Mouse (Mus musculus) kidney, postnatal 0 days (tissue): ENCODE measurements around the gene Rab23. TPM values are rescaled to one million over a fixed set of nuclear protein-coding genes. Genes with fewer than 3 reads are reported as not detected.

Experiments used
- ATAC-seq: fragments of 200-750 bp; cut with Nextera tagmentation; replicated peaks from 2 replicates; pipeline ENCODE4 v1.8.0; 2017; ENCODE audit warnings: low read depth, moderate number of reproducible peaks, moderate TSS enrichment, moderate library complexity; ENCODE audit not compliant: low FRiP score
- DNase-seq: peaks from one replicate; pipeline ENCODE4 v3.0.0-alpha.2; 2016; ENCODE audit warnings: low spot score
- H3K27ac ChIP-seq: fragments of 300-500 bp; sonication (generic); 2 replicates; pipeline ENCODE4 v1.5.1; 2014; ENCODE audit warnings: mild to moderate bottlenecking
- H3K27me3 ChIP-seq: fragments of 300-500 bp; sonication (generic); 2 replicates; pipeline ENCODE4 v1.6.1; 2014; ENCODE audit warnings: low read length, mixed read lengths; ENCODE audit not compliant: insufficient read depth
- H3K36me3 ChIP-seq: fragments of 300-500 bp; sonication (generic); 2 replicates; pipeline ENCODE4 v1.6.1; 2014; ENCODE audit warnings: low read length, mixed read lengths; ENCODE audit not compliant: insufficient read depth
- H3K4me1 ChIP-seq: fragments of 300-500 bp; sonication (generic); replicated peaks from 2 replicates; pipeline ENCODE4 v1.6.1; 2014; ENCODE audit warnings: antibody characterized with exemption, low read length, mixed read lengths; ENCODE audit not compliant: insufficient read depth
- H3K4me2 ChIP-seq: fragments of 300-500 bp; sonication (generic); 2 replicates; pipeline ENCODE4 v1.6.1; 2014; ENCODE audit warnings: mild to moderate bottlenecking, low read length, moderate library complexity, mixed read lengths
- H3K4me3 ChIP-seq: fragments of 300-500 bp; sonication (generic); replicated peaks from 2 replicates; pipeline ENCODE4 v1.5.1; 2014; ENCODE audit warnings: low read depth, low read length
- H3K9ac ChIP-seq: fragments of 300-500 bp; sonication (generic); 2 replicates; pipeline ENCODE4 v1.6.1; 2014; ENCODE audit warnings: low read depth, low read length
- H3K9me3 ChIP-seq: fragments of 300-500 bp; sonication (generic); replicated peaks from 2 replicates; pipeline ENCODE4 v1.6.1; 2016; ENCODE audit warnings: low read length, inconsistent platforms, mixed read lengths
- CTCF ChIP-seq: IDR thresholded peaks from 2 replicates; pipeline ENCODE4 v1.5.1; 2016; ENCODE audit warnings: antibody characterized with exemption, low read depth, mild to moderate bottlenecking, moderate library complexity
- WGBS: fragments of 180-500 bp; shearing (Covaris S2); extraction: QIAGEN DNeasy Blood & Tissue Kit; methylation state at CpG from one replicate; pipeline ENCODE4 v1.1.7; 2014; 5-methylcytosine and 5-hydroxymethylcytosine counted together
- polyA plus RNA-seq: library from polyadenylated mRNA; unstranded; fragments of >200 nt; fragmentation: Nextera tagmentation; extraction: Ambion mirVana; gene quantifications from 2 replicates; pipeline ENCODE4 v1.2.1, GENCODE M21; 2015

Gene Rab23
- polyA plus RNA-seq, 1 experiment from 2014 or later = 17.9 TPM

GRCm38 (mm10) chr1:33751283-33751682, 31.6 kb downstream of the Rab23 start:
- WGBS = 92% methylated on average over 10 of the region's 10 CpGs
- no peak for ATAC-seq
- H3K4me2 ChIP-seq = no peak overlapping the region
- no peaks in the 10 kb centered on the region for H3K9me3 ChIP-seq
- DNase-seq = no peak
- H3K9ac ChIP-seq = no peak overlapping the region
- H3K27ac ChIP-seq = no peak overlapping the region
- H3K4me1 ChIP-seq = peaks cover 4% of the 10 kb centered on the region; the same call in 1 of the 2 replicates
- H3K4me3 ChIP-seq = no peak overlapping the region
- H3K36me3 ChIP-seq = 0 out of 2 replicates have a peak, but pooled peaks cover 7% of the 10 kb centered on the region
- H3K27me3 ChIP-seq = no peaks in the 10 kb centered on the region
- no peak for TF ChIP-seq CTCF

- Histone ChIP-seq H3K4me3 (no peak overlapping the region), H3K9ac (no peak overlapping the region), H3K9me3 (no peaks in the 10 kb centered on the region), H3K36me3 (no peaks in the 10 kb centered on the region), H3K27me3 (no peaks in the 10 kb centered on the region), H3K4me2 (peak overlapping the region; percentile 35), H3K4me1 (peaks cover 4% of the 10 kb centered on the region; the same call in 1 of the 2 replicates), H3K27ac (peak overlapping the region; percentile 80)
- no peak for TF ChIP-seq CTCF
- WGBS = 57% methylated on average over 17 of the region's 17 CpGs
- ATAC-seq = peak; percentile 23; the same call in 1 of the 2 replicates
- no peak for DNase-seq
These were observed 34.4 kb downstream of the Rab23 start for GRCm38 (mm10) chr1:33754089-33754488.

- 56% methylated on average over 21 of the region's 21 CpGs for WGBS
- DNase-seq = no peak
- TF ChIP-seq CTCF = no peak
- H3K9ac ChIP-seq = no peak overlapping the region
- no peaks in the 10 kb centered on the region for H3K9me3 ChIP-seq
- H3K4me3 ChIP-seq = no peak overlapping the region
- peaks cover 4% of the 10 kb centered on the region; the same call in 1 of the 2 replicates for H3K4me1 ChIP-seq
- 0 out of 2 replicates have a peak, but pooled peaks cover under 1% of the 10 kb centered on the region for H3K36me3 ChIP-seq
- peak; percentile 26; the same call in 1 of the 2 replicates for ATAC-seq
- no peaks in the 10 kb centered on the region for H3K27me3 ChIP-seq
- peak overlapping the region; percentile 28; the same call in 1 of the 2 replicates for H3K4me2 ChIP-seq
- peak overlapping the region; percentile 80 for H3K27ac ChIP-seq
These were observed 35.5 kb downstream of the Rab23 start for GRCm38 (mm10) chr1:33754965-33755735.

- 66% methylated on average over 7 of the region's 7 CpGs for WGBS
- H3K27ac ChIP-seq = peak overlapping the region; percentile 88; the same call in 1 of the 2 replicates
- TF ChIP-seq CTCF = no peak
These were observed 36.1 kb downstream of the Rab23 start for GRCm38 (mm10) chr1:33755799-33756198.

GRCm38 (mm10) chr1:33756258-33757032, 36.8 kb downstream of the Rab23 start:
- no peak for TF ChIP-seq CTCF
- no peak for ATAC-seq
- peak overlapping the region; percentile 75; the same call in 1 of the 2 replicates for H3K9ac ChIP-seq

More at GRCm38 (mm10) chr1:33755799-33756198, 36.1 kb downstream of the Rab23 start:
- H3K36me3 ChIP-seq = 0 out of 2 replicates have a peak, but pooled peaks cover 5% of the 10 kb centered on the region
- ATAC-seq = no peak
- no peak overlapping the region for H3K4me3 ChIP-seq
- no peak overlapping the region for H3K9ac ChIP-seq
- H3K4me2 ChIP-seq = peak overlapping the region; percentile 79
- H3K27me3 ChIP-seq = no peaks in the 10 kb centered on the region
- H3K4me1 ChIP-seq = peaks cover 4% of the 10 kb centered on the region; the same call in 1 of the 2 replicates
- DNase-seq = no peak
- H3K9me3 ChIP-seq = no peaks in the 10 kb centered on the region

DNA sequence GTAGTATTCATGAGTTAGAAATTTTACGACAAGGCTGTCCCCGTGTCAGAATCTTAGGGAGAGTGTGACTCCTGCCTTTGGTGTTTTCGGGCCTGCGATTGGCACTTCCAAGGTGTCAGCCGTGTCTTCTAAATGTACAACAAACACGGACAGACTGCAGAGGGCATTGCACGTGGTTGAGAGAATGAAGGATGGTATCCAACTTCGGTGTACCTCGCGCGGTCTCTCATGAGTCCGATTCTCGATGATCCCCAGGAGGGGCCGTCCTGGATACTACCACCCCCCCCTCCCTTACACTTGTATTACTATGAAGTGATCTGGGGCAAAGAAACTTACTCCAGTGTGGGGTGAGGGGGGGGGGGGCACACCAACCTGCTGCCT, 37.3 kb downstream of the Rab23 start:
- DNase-seq = peak; percentile 39
- Histone ChIP-seq H3K4me3 (peak overlapping the region; percentile 60), H3K27ac (peak overlapping the region; percentile 88), H3K9me3 (no peaks in the 10 kb centered on the region), H3K9ac (peak overlapping the region; percentile 75), H3K4me2 (peak overlapping the region; percentile 79), H3K27me3 (no peaks in the 10 kb centered on the region), H3K36me3 (0 out of 2 replicates have a peak, but pooled peaks cover 8% of the 10 kb centered on the region), H3K4me1 (peaks cover 4% of the 10 kb centered on the region; the same call in 1 of the 2 replicates)
- no peak for TF ChIP-seq CTCF
- peak; percentile 21 for ATAC-seq
- under 1% methylated on average over 14 of the region's 14 CpGs for WGBS

More at GRCm38 (mm10) chr1:33756258-33757032, 36.8 kb downstream of the Rab23 start:
- Histone ChIP-seq H3K4me1 (peaks cover 4% of the 10 kb centered on the region; the same call in 1 of the 2 replicates), H3K36me3 (0 out of 2 replicates have a peak, but pooled peaks cover 5% of the 10 kb centered on the region), H3K27me3 (no peaks in the 10 kb centered on the region), H3K9me3 (no peaks in the 10 kb centered on the region), H3K4me3 (peak overlapping the region; percentile 60), H3K27ac (peak overlapping the region; percentile 88), H3K4me2 (peak overlapping the region; percentile 79)
- 11% methylated on average over 18 of the region's 18 CpGs for WGBS
- peak; percentile 39 for DNase-seq
